Mouse (Mus musculus) lung, postnatal 25 days (tissue): Measurements from ENCODE around the gene Ssh3.
A peak's percentile ranks its signal among the peaks of the same experiment; 100 is the strongest.

ENCODE experiments used
- DNase-seq: peaks from one replicate; pipeline ENCODE4 v3.0.0; 2022; ENCODE audit warnings: low spot score

Gene Ssh3

GRCm38 (mm10) chr19:4268566-4269361 is at the start of gene Ssh3:
Gene Ssh3, minus strand, starts transcription at chr19:4269180.
- DNase-seq = peak; percentile 88

- no peak for DNase-seq
These were observed 48.2 kb upstream of the Ssh3 start for GRCm38 (mm10) chr19:4317181-4317580.

- DNase-seq = peak; percentile 21
These were observed 46.4 kb upstream of the Ssh3 start for GRCm38 (mm10) chr19:4315223-4315944.

- DNase-seq = peak; percentile 74
These were observed 40.8 kb upstream of the Ssh3 start for GRCm38 (mm10) chr19:4309776-4310185.

- no peak for DNase-seq
These were observed 40.3 kb upstream of the Ssh3 start for GRCm38 (mm10) chr19:4309302-4309701.

- peak; percentile 81 for DNase-seq
These were observed 37.2 kb upstream of the Ssh3 start, which contains the start of gene Grk2 for GRCm38 (mm10) chr19:4306190-4306577. Gene Grk2, minus strand, starts transcription at chr19:4306222.

GRCm38 (mm10) chr19:4305491-4306189 is 36.7 kb upstream of the Ssh3 start:
- DNase-seq = no peak

GRCm38 (mm10) chr19:4304871-4305321 is 35.9 kb upstream of the Ssh3 start:
- DNase-seq = peak; percentile 54

GRCm38 (mm10) chr19:4304251-4304821 is 35.4 kb upstream of the Ssh3 start:
- DNase-seq = peak; percentile 62

- DNase-seq = no peak
These were observed 34.6 kb upstream of the Ssh3 start for GRCm38 (mm10) chr19:4303640-4303995.

GRCm38 (mm10) chr19:4302936-4303639 is 34.1 kb upstream of the Ssh3 start:
- no peak for DNase-seq

GRCm38 (mm10) chr19:4301735-4302651 is 33.0 kb upstream of the Ssh3 start:
- DNase-seq = peak; percentile 77

GRCm38 (mm10) chr19:4300852-4301734 is 32.1 kb upstream of the Ssh3 start:
- no peak for DNase-seq

- DNase-seq = peak; percentile 80
These were observed 31.3 kb upstream of the Ssh3 start for GRCm38 (mm10) chr19:4300271-4300704.

- peak; percentile 45 for DNase-seq
These were observed 30.7 kb upstream of the Ssh3 start for GRCm38 (mm10) chr19:4299574-4300270.

- DNase-seq = no peak
These were observed 30.1 kb upstream of the Ssh3 start for GRCm38 (mm10) chr19:4299126-4299525.

GRCm38 (mm10) chr19:4298322-4299121 is 29.5 kb upstream of the Ssh3 start:
- DNase-seq = no peak

GRCm38 (mm10) chr19:4297851-4298250 is 28.9 kb upstream of the Ssh3 start:
- no peak for DNase-seq
